Mouse (Mus musculus) lung, adult 2 months (tissue): ENCODE measurements around the gene Coq8b. TPM values are rescaled to one million over a fixed set of nuclear protein-coding genes. Genes with fewer than 3 reads are reported as not detected.

Experiments
- DNase-seq: peaks from one replicate; pipeline ENCODE4 v3.0.0; 2022
- H3K4me1 ChIP-seq: fragments of 200-500 bp; 2 replicates; pipeline ENCODE4 v1.6.1; 2011; ENCODE audit warnings: low read length; ENCODE audit not compliant: control insufficient read depth, insufficient read depth
- H3K4me3 ChIP-seq: fragments of 200-500 bp; replicated peaks from 2 replicates; pipeline ENCODE3; 2011; ENCODE audit warnings: low read depth, mild to moderate bottlenecking, control low read depth, low read length; ENCODE audit errors: extremely low read depth
- CTCF ChIP-seq: fragments of 200-500 bp; IDR thresholded peaks from 2 replicates; pipeline ENCODE4 v1.5.1; 2011; ENCODE audit warnings: mild to moderate bottlenecking, low read length, control low read depth; ENCODE audit not compliant: insufficient read depth
- POLR2A ChIP-seq: fragments of 200-500 bp; IDR thresholded peaks from 2 replicates; pipeline ENCODE4 v1.6.1; 2011; ENCODE audit warnings: low read depth, mild to moderate bottlenecking, control low read depth, low read length, borderline replicate concordance; ENCODE audit errors: extremely low read depth
- WGBS: fragments of 180-500 bp; shearing (Covaris S2); methylation state at CpG from one replicate; pipeline ENCODE4 v1.1.7; 2018; 5-methylcytosine and 5-hydroxymethylcytosine counted together
- polyA plus RNA-seq: library from polyadenylated mRNA; depleted of rRNA; stranded (reverse); fragments of >200 nt; gene quantifications from 2 replicates; pipeline ENCODE4 v1.2.3, GENCODE M21; 2012

Coq8b gene
- polyA plus RNA-seq, 1 experiment, result 68.6 TPM

- WGBS, result 92% methylated on average over 8 of the region's 8 CpGs
- H3K4me1 ChIP-seq, result no peaks in the 10 kb centered on the region
- TF ChIP-seq CTCF (no peak), POLR2A (no peak)
- no peak for DNase-seq
- no peak overlapping the region for H3K4me3 ChIP-seq
Observed at GRCm38 (mm10) chr7:27198779-27199178, 34.0 kb upstream of the Coq8b start.

DNA sequence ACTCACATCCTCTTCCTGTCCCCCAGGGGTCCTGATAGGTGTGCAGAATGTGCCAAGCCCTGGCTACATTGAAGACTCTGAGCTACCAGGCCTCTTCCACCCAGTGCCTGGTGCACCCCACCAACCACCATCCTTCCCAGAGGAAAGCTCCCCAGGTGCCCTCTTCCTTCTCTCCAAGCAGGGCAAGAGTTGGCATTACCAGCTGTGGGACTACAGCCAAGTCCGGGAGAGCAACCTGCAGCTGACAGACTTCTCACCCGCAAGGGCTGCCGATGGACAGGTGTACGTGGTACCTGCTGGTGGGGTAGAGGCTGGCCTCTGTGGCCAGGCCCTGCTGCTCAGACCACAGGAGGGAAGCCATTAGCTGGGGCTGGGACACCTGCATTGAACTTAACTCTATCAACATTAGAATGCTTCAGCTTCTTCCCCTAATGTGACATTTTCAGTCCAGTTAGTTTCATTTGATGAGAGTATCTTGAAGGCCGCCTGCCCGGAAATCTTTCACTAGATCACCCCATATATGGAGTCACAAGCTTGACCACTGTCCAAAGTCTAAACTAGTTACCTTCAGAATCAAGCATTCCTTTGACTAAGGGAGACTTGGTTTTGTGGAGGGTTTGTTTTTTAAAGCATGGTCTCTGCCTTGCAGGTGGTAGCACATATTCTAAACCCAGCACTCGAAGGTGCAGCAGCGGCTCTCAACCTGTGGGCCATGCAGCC is 28.9 kb upstream of the Coq8b start:
- no peaks in the 10 kb centered on the region for H3K4me1 ChIP-seq
- no peak for TF ChIP-seq CTCF
- no peak for TF ChIP-seq POLR2A
- WGBS, result 92% methylated on average over 8 of the region's 8 CpGs
- no peak for DNase-seq
- H3K4me3 ChIP-seq, result no peak overlapping the region

- no peak for DNase-seq
- H3K4me1 ChIP-seq, result no peaks in the 10 kb centered on the region
- H3K4me3 ChIP-seq, result no peak overlapping the region
- TF ChIP-seq CTCF, result no peak
- TF ChIP-seq POLR2A, result no peak
- WGBS, result 77% methylated on average over 2 of the region's 2 CpGs
Observed at GRCm38 (mm10) chr7:27212626-27213025, 20.2 kb upstream of the Coq8b start.

- WGBS, result 78% methylated on average over 7 of the region's 7 CpGs
- Histone ChIP-seq H3K4me3 (no peak overlapping the region), H3K4me1 (no peaks in the 10 kb centered on the region)
- DNase-seq, result no peak
- TF ChIP-seq POLR2A (no peak), CTCF (no peak)
Observed at GRCm38 (mm10) chr7:27218586-27218985, 14.2 kb upstream of the Coq8b start.

DNA sequence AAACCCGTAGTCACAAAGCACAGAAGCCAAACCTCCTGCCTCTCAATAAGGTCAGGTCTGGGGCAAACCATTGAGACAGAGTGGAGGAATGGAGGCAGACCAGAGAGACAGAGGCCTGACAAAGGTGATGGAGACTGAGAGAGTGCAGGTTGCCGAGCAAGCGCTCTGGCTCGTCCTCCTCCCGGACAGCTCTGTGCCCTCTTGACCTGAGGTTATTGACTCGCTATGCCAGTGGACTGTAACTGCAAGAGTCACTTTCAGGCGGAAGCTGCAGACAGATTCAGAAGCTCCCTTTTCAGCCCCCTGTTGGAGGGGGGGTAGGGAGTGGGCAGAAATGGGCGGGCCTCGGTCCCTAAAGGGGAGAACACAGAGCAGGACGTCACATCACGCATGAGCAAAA is 12.9 kb upstream of the Coq8b start:
- TF ChIP-seq POLR2A (no peak), CTCF (no peak)
- Histone ChIP-seq H3K4me3 (no peak overlapping the region), H3K4me1 (peaks cover 8% of the 10 kb centered on the region)
- DNase-seq, result no peak
- WGBS, result 88% methylated on average over 11 of the region's 11 CpGs

DNA sequence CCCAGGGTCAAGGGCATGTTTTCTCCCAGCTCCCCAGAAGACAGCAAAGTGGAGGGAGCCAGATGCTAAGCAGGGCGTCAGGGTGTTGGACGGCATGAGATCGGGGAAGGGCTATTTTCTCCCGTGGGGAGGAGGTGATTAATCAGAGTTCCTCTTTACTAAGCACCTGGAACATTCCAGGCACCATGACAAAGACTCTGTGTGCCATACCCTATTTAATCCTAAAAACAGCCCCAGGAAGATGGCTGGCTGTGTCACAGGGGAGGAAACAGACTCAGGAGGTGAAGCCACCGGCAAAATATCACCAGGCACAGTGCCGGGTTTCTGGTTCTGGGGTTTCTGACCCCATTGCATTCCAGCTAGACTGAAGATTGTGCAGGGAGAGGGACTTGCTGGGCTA is 10.9 kb upstream of the Coq8b start:
- Histone ChIP-seq H3K4me1 (peaks cover 10% of the 10 kb centered on the region), H3K4me3 (no peak overlapping the region)
- TF ChIP-seq CTCF, result no peak
- no peak for TF ChIP-seq POLR2A
- WGBS, result 55% methylated on average over 6 of the region's 6 CpGs
- no peak for DNase-seq

DNA sequence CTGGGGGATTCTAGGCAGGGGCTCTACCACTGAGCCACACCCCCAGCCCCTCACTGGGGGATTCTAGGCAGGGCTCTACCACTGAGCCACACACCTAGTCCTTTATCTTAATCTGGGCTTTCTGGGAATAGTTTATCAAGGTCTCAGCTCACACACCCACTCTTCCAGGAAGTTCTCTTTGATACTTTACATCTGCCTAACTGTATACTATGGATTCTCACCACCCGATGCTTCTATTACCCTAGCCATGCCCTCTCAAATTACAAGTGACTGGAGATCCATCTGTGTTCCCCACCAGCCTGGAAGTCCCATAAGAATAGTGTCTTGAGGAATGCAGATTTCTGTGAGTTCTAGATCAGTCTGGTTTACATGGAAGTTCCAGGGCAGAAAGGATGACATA is 10.3 kb upstream of the Coq8b start:
- no peak for DNase-seq

GRCm38 (mm10) chr7:27224877-27225575 is 7.8 kb upstream of the Coq8b start:
- TF ChIP-seq CTCF (no peak), POLR2A (no peak)
- no peak overlapping the region for H3K4me3 ChIP-seq
- 64% methylated on average over 11 of the region's 11 CpGs for WGBS
- peaks cover 16% of the 10 kb centered on the region for H3K4me1 ChIP-seq
- no peak for DNase-seq

More for the DNA sequence above, 10.3 kb upstream of the Coq8b start:
- peaks cover 13% of the 10 kb centered on the region for H3K4me1 ChIP-seq
- no peak overlapping the region for H3K4me3 ChIP-seq
- TF ChIP-seq POLR2A (no peak), CTCF (no peak)
- WGBS, result 66% methylated on average over 1 of the region's 1 CpGs

DNA sequence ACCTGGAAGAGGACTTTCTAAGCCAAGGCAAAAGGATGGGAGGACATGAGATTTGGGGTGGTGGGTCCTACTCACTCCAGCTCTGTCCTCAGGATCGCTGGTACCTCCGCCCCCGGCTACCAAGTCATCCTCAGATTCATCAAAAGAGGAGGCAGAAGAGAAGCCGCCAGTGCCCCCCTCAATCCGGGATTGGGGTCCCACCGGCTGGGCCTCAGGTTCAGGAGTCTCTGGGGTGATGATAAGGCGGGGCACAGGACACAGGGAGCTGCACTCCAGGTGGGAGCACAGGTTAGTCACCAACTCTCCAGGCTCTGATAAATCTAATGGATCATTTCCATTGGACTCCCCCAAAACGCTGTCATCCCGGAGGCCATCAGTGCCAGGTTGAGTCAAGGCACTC is 5.5 kb upstream of the Coq8b start:
- no peak for DNase-seq
- WGBS, result 28% methylated on average over 9 of the region's 9 CpGs
- peak overlapping the region; percentile 77 for H3K4me3 ChIP-seq
- peaks cover 16% of the 10 kb centered on the region for H3K4me1 ChIP-seq
- TF ChIP-seq CTCF (no peak), POLR2A (no peak)

- no peak for DNase-seq
- WGBS, result 4% methylated on average over 10 of the region's 10 CpGs
- TF ChIP-seq POLR2A (no peak), CTCF (no peak)
- Histone ChIP-seq H3K4me3 (peak overlapping the region; percentile 77), H3K4me1 (peaks cover 19% of the 10 kb centered on the region)
Observed at GRCm38 (mm10) chr7:27227676-27228075, 5.1 kb upstream of the Coq8b start.
